Mouse (Mus musculus) heart, adult 2 months (tissue): ENCODE results near the gene Trio. TPM values are rescaled to one million over a fixed set of nuclear protein-coding genes. Genes with fewer than 3 reads are reported as not detected.

Experiments used
- DNase-seq, 2 experiments: peaks; one replicate each; pipeline ENCODE4 v3.0.0; 2021
- H3K27ac ChIP-seq: fragments of 200-600 bp; 2 replicates; pipeline ENCODE4 v1.8.1; 2022
- H3K27me3 ChIP-seq: fragments of 200-500 bp; 2 replicates; pipeline ENCODE4 v1.6.1; 2012; ENCODE audit warnings: mild to moderate bottlenecking, low read length, inconsistent platforms, mixed read lengths; ENCODE audit not compliant: control insufficient read depth, insufficient read depth
- H3K36me3 ChIP-seq: fragments of 200-500 bp; 2 replicates; pipeline ENCODE4 v1.6.1; 2012; ENCODE audit warnings: low read length, inconsistent platforms; ENCODE audit not compliant: control insufficient read depth, insufficient read depth
- H3K4me1 ChIP-seq: fragments of 200-500 bp; 2 replicates; pipeline ENCODE4 v1.6.1; 2011; ENCODE audit warnings: low read length; ENCODE audit not compliant: control insufficient read depth, insufficient read depth
- H3K4me3 ChIP-seq: fragments of 200-600 bp; 2 replicates; pipeline ENCODE4 v1.8.1; 2022
- H3K79me2 ChIP-seq: fragments of 200-500 bp; replicated peaks from 2 replicates; pipeline ENCODE4 v1.6.1; 2012; ENCODE audit warnings: mild to moderate bottlenecking, inconsistent platforms, low read length, moderate library complexity, mixed read lengths; ENCODE audit not compliant: control insufficient read depth, insufficient read depth
- H3K9ac ChIP-seq: fragments of 200-500 bp; 2 replicates; pipeline ENCODE4 v1.6.1; 2012; ENCODE audit warnings: low read depth, mild to moderate bottlenecking, control low read depth, inconsistent platforms, low read length, mixed read lengths
- CTCF ChIP-seq: fragments of 200-600 bp; IDR thresholded peaks from 2 replicates; pipeline ENCODE4 v1.8.1; 2022; ENCODE audit warnings: antibody characterized with exemption, mild to moderate bottlenecking, moderate library complexity
- EP300 ChIP-seq: fragments of 200-500 bp; IDR thresholded peaks from 2 replicates; pipeline ENCODE4 v1.6.1; 2011; ENCODE audit warnings: low read depth, low read length, control low read depth; ENCODE audit not compliant: insufficient read depth
- POLR2A ChIP-seq: fragments of 200-500 bp; IDR thresholded peaks from 2 replicates; pipeline ENCODE4 v1.6.1; 2011; ENCODE audit warnings: mild to moderate bottlenecking, low read depth, low read length, control low read depth; ENCODE audit not compliant: insufficient read depth
- WGBS: fragments of 180-500 bp; shearing (Covaris S2); methylation state at CpG from one replicate; pipeline ENCODE4 v1.1.7; 2018; 5-methylcytosine and 5-hydroxymethylcytosine counted together
- intact Hi-C: fragments of 180-260 bp; cut with DNase I; formaldehyde crosslinking; loops from one replicate; pipeline ENCODE4 v1.15.1; 2025
- polyA plus RNA-seq: library from polyadenylated mRNA; depleted of rRNA; stranded (reverse); fragments of >200 nt; gene quantifications from 2 replicates; pipeline ENCODE4 v1.2.3, GENCODE M21; 2012
- total RNA-seq, 2 experiments: library from RNA; stranded (reverse); gene quantifications; 2 replicates each; pipeline ENCODE4 v1.2.3; 2021

The Trio gene
- total and polyA plus RNA-seq, 3 experiments = 28.0 to 44.2 (median 33.8) TPM

- Histone ChIP-seq H3K27me3 (no peaks in the 10 kb centered on the region), H3K4me3 (no peak overlapping the region), H3K36me3 (no peaks in the 10 kb centered on the region), H3K79me2 (peaks cover 3% of the 10 kb centered on the region; the same call in 1 of the 2 replicates), H3K4me1 (peaks cover 8% of the 10 kb centered on the region), H3K9ac (no peak overlapping the region), H3K27ac (no peak overlapping the region)
- intact Hi-C loops = loop anchor here (1.0 kb wide), 2 partner anchors 108 to 264 kb away; no protein-coding TSS in a partner anchor
- 85% methylated on average over 9 of the region's 9 CpGs for WGBS
- TF ChIP-seq CTCF = no peak
- no peak for TF ChIP-seq POLR2A
- no peak for TF ChIP-seq EP300
- DNase-seq = no peak
Observed at GRCm38 (mm10) chr15:27918798-27919197, 106.8 kb downstream of the Trio start.

GRCm38 (mm10) chr15:27916204-27916603 is 109.4 kb downstream of the Trio start:
- intact Hi-C loops = loop anchor here (2.0 kb wide), 1 partner anchor 151 kb away; no protein-coding TSS in a partner anchor
- WGBS = 56% methylated on average over 4 of the region's 4 CpGs
- no peak for TF ChIP-seq EP300
- no peak for TF ChIP-seq POLR2A
- peak; percentile 53 for TF ChIP-seq CTCF

GRCm38 (mm10) chr15:27913013-27913412 is 112.6 kb downstream of the Trio start:
- TF ChIP-seq CTCF (no peak), EP300 (no peak)
- Histone ChIP-seq H3K36me3 (no peaks in the 10 kb centered on the region), H3K27me3 (no peaks in the 10 kb centered on the region), H3K9ac (no peak overlapping the region), H3K4me1 (peaks cover 1% of the 10 kb centered on the region; the same call in 1 of the 2 replicates), H3K4me3 (no peak overlapping the region), H3K79me2 (peaks cover 3% of the 10 kb centered on the region; the same call in 1 of the 2 replicates), H3K27ac (no peak overlapping the region)
- intact Hi-C loops = no loop called here
- WGBS = 60% methylated on average over 3 of the region's 3 CpGs
- DNase-seq = no peak

More at GRCm38 (mm10) chr15:27916204-27916603, 109.4 kb downstream of the Trio start:
- Histone ChIP-seq H3K36me3 (no peaks in the 10 kb centered on the region), H3K4me1 (peaks cover 4% of the 10 kb centered on the region), H3K79me2 (peaks cover 4% of the 10 kb centered on the region; the same call in 1 of the 2 replicates), H3K4me3 (no peak overlapping the region), H3K27me3 (no peaks in the 10 kb centered on the region), H3K27ac (no peak overlapping the region), H3K9ac (no peak overlapping the region)
- DNase-seq = no peak

GRCm38 (mm10) chr15:27911196-27911595 is 114.5 kb downstream of the Trio start:
- WGBS = 70% methylated on average over 9 of the region's 9 CpGs
- DNase-seq = peak in 1 of 2 experiments; percentile 45
- TF ChIP-seq POLR2A (no peak), CTCF (no peak), EP300 (no peak)
- intact Hi-C loops = no loop called here
- Histone ChIP-seq H3K4me1 (peaks cover 8% of the 10 kb centered on the region), H3K27ac (peak overlapping the region; percentile 39), H3K79me2 (peaks cover 3% of the 10 kb centered on the region; the same call in 1 of the 2 replicates), H3K4me3 (no peak overlapping the region), H3K36me3 (no peaks in the 10 kb centered on the region), H3K27me3 (no peaks in the 10 kb centered on the region), H3K9ac (no peak overlapping the region)

GRCm38 (mm10) chr15:27910179-27910578 is 115.5 kb downstream of the Trio start:
- no peak for TF ChIP-seq EP300
- no peak for TF ChIP-seq POLR2A
- no peak for TF ChIP-seq CTCF
- 74% methylated on average over 7 of the region's 7 CpGs for WGBS
- H3K9ac ChIP-seq = no peak overlapping the region
- no peaks in the 10 kb centered on the region for H3K36me3 ChIP-seq
- H3K79me2 ChIP-seq = peaks cover 3% of the 10 kb centered on the region; the same call in 1 of the 2 replicates
- no peak overlapping the region for H3K4me3 ChIP-seq
- intact Hi-C loops = no loop called here
- H3K27ac ChIP-seq = no peak overlapping the region
- DNase-seq = no peak
- peaks cover 8% of the 10 kb centered on the region for H3K4me1 ChIP-seq
- no peaks in the 10 kb centered on the region for H3K27me3 ChIP-seq

- peaks cover 3% of the 10 kb centered on the region; the same call in 1 of the 2 replicates for H3K79me2 ChIP-seq
- no peaks in the 10 kb centered on the region for H3K27me3 ChIP-seq
- H3K27ac ChIP-seq = no peak overlapping the region
- peaks cover 7% of the 10 kb centered on the region for H3K4me1 ChIP-seq
- intact Hi-C loops = no loop called here
- DNase-seq = no peak
- H3K4me3 ChIP-seq = no peak overlapping the region
- TF ChIP-seq POLR2A (no peak), CTCF (no peak), EP300 (no peak)
- no peaks in the 10 kb centered on the region for H3K36me3 ChIP-seq
- H3K9ac ChIP-seq = no peak overlapping the region
- WGBS = 36% methylated on average over 5 of the region's 5 CpGs
Observed at GRCm38 (mm10) chr15:27907649-27908048, 118.0 kb downstream of the Trio start.
